Mouse (Mus musculus) frontal cortex, adult 2 months (tissue): ENCODE measurements at regions not wholly inside any gene's neighbourhood (a gene's known extent, or its start where the extent isn't known, plus 50 kb on each side); places are given as distances from the start of the nearest gene placed in this dataset.

ENCODE experiments used
- DNase-seq, 2 experiments: peaks; one replicate each; pipeline ENCODE4 v3.0.0; 2022; ENCODE audit warnings: low spot score in 1 of 2; ENCODE audit errors: extremely low spot score in 1 of 2

- DNase-seq = no peak
Observed at GRCm38 (mm10) chr2:174848981-174849681, 88.7 kb downstream of the Edn3 start.

- no peak for DNase-seq
Observed at GRCm38 (mm10) chr2:174850860-174851259, 90.4 kb downstream of the Edn3 start.

GRCm38 (mm10) chr2:174851525-174852330 lies 91.3 kb downstream of the Edn3 start:
- peak; percentile 16 to 78 for DNase-seq

GRCm38 (mm10) chr2:174853786-174854185 lies 93.4 kb downstream of the Edn3 start:
- no peak for DNase-seq

- no peak for DNase-seq
Observed at GRCm38 (mm10) chr2:174855548-174855947, 95.1 kb downstream of the Edn3 start.

- no peak for DNase-seq
Observed at GRCm38 (mm10) chr2:174856135-174856534, 95.7 kb downstream of the Edn3 start.

- peak; percentile 74 to 91 for DNase-seq
Observed at GRCm38 (mm10) chr2:174858011-174858834, 97.8 kb downstream of the Edn3 start.

GRCm38 (mm10) chr2:174858835-174859215 lies 98.4 kb downstream of the Edn3 start:
- DNase-seq = no peak

- DNase-seq = peak in 1 of 2 experiments; percentile 37
Observed at GRCm38 (mm10) chr2:174859533-174859932, 99.1 kb downstream of the Edn3 start.

GRCm38 (mm10) chr2:174864657-174865056 lies 104.2 kb downstream of the Edn3 start:
- no peak for DNase-seq

GRCm38 (mm10) chr2:174866546-174866945 lies 106.1 kb downstream of the Edn3 start:
- no peak for DNase-seq

- DNase-seq = no peak
Observed at GRCm38 (mm10) chr2:174867397-174867796, 107.0 kb downstream of the Edn3 start.

- no peak for DNase-seq
Observed at GRCm38 (mm10) chr2:174868186-174868585, 107.8 kb downstream of the Edn3 start.

GRCm38 (mm10) chr2:174868743-174869369 lies 108.4 kb downstream of the Edn3 start:
- no peak for DNase-seq

- DNase-seq = no peak
Observed at GRCm38 (mm10) chr2:174870284-174870683, 109.9 kb downstream of the Edn3 start.

GRCm38 (mm10) chr2:174871225-174871624 lies 110.8 kb downstream of the Edn3 start:
- no peak for DNase-seq

- DNase-seq = no peak
Observed at GRCm38 (mm10) chr2:174871844-174872243, 111.4 kb downstream of the Edn3 start.

- DNase-seq = no peak
Observed at GRCm38 (mm10) chr2:174876886-174877285, 116.5 kb downstream of the Edn3 start.

GRCm38 (mm10) chr2:174878979-174879378 lies 118.6 kb downstream of the Edn3 start:
- no peak for DNase-seq

- DNase-seq = no peak
Observed at GRCm38 (mm10) chr2:174880659-174881058, 120.2 kb downstream of the Edn3 start.
